Mouse (Mus musculus) heart, adult 18-20 months (tissue): ENCODE measurements around the gene Vwa5b1. TPM values are rescaled to one million over a fixed set of nuclear protein-coding genes. Genes with fewer than 3 reads are reported as not detected.

ENCODE experiments used
- DNase-seq, 2 experiments: peaks; one replicate each; pipeline ENCODE4 v3.0.0; 2021 to 2022; ENCODE audit warnings: mixed read lengths in 1 of 2
- total RNA-seq, 2 experiments: library from RNA; stranded (reverse); gene quantifications; 2 replicates each; pipeline ENCODE4 v1.2.3; 2021

Vwa5b1 gene
- total RNA-seq, 2 experiments from 2014 or later, result not detected

GRCm38 (mm10) chr4:138530011-138530410, 105.7 kb downstream of the Vwa5b1 start:
- DNase-seq, result no peak

- DNase-seq, result no peak
Measured at GRCm38 (mm10) chr4:138525684-138526083, 110.0 kb downstream of the Vwa5b1 start.

- DNase-seq, result no peak
Measured at GRCm38 (mm10) chr4:138524769-138525168, 110.9 kb downstream of the Vwa5b1 start.

GRCm38 (mm10) chr4:138523775-138524174, 111.9 kb downstream of the Vwa5b1 start:
- DNase-seq, result no peak

- DNase-seq, result peak; percentile 59 to 80
Measured at GRCm38 (mm10) chr4:138522296-138522695, 113.4 kb downstream of the Vwa5b1 start.

GRCm38 (mm10) chr4:138517153-138517789, 118.4 kb downstream of the Vwa5b1 start:
- DNase-seq, result no peak

GRCm38 (mm10) chr4:138516448-138516847, 119.2 kb downstream of the Vwa5b1 start:
- no peak for DNase-seq

Other genes starting within 250 kb of the Vwa5b1 start
- not detected for gene Fam43b, start 239.4 kb downstream of the Vwa5b1 start, total RNA-seq
- 10 to 100 TPM; 76.1 to 88.4 TPM for gene Mul1, start 201.2 kb downstream of the Vwa5b1 start, total RNA-seq
- gene Camk2n1, start 181.6 kb downstream of the Vwa5b1 start, total RNA-seq, result 10 to 100 TPM; 12.3 to 12.6 TPM
- under 1 TPM; 0.15 to 0.18 TPM for gene Pla2g2c, start 88.9 kb upstream of the Vwa5b1 start, total RNA-seq
- 1 to 10 TPM; 1.9 to 2.7 TPM for gene Ubxn10, start 101.3 kb upstream of the Vwa5b1 start, total RNA-seq
- gene Pla2g2f, start 121.7 kb upstream of the Vwa5b1 start, total RNA-seq, result under 1 TPM; 0.28 to 0.37 TPM
- 1 to 10 TPM; 1.2 to 6.4 TPM for gene Pla2g2d, start 139.9 kb upstream of the Vwa5b1 start, total RNA-seq
- gene Pla2g5, start 227.6 kb upstream of the Vwa5b1 start, total RNA-seq, result 10 to 100 TPM; 31.6 to 41.3 TPM
- not detected for gene Gm13030, start 238.1 kb upstream of the Vwa5b1 start, total RNA-seq
- gene Pla2g2e, start 242.1 kb upstream of the Vwa5b1 start, total RNA-seq, result under 1 TPM in 1 of 2 experiments, not detected in 1; 0.69 TPM